Mouse (Mus musculus): ENCODE data around the gene Dicer1. TPM values are rescaled to one million over a fixed set of nuclear protein-coding genes. Genes with fewer than 3 reads are reported as not detected.

Dicer1 gene
- polyA plus RNA-seq, 1 experiment from 2014 or later, result 38.2 TPM

- Histone ChIP-seq H3K4me1 (replicated peaks) (no peaks in the 10 kb centered on the region), H3K9me3 (no peaks in the 10 kb centered on the region), H3K27ac (replicated peaks) (no peak overlapping the region), H3K4me3 (no peak overlapping the region), H3K9ac (no peak overlapping the region), H3K4me2 (no peak overlapping the region), H3K36me3 (no peaks in the 10 kb centered on the region), H3K27me3 (no peaks in the 10 kb centered on the region)
- ATAC-seq (ENCODE audit: low FRiP score, low read depth), result no peak
- WGBS, result 81% methylated on average over 7 of the region's 7 CpGs
Measured at GRCm38 (mm10) chr12:104667846-104668245, 83.9 kb downstream of the Dicer1 start.

GRCm38 (mm10) chr12:104665951-104666350 lies 85.8 kb downstream of the Dicer1 start:
- no peak overlapping the region for H3K4me3 ChIP-seq
- 84% methylated on average over 6 of the region's 6 CpGs for WGBS
- H3K27me3 ChIP-seq, result no peaks in the 10 kb centered on the region
- no peaks in the 10 kb centered on the region for H3K9me3 ChIP-seq
- H3K4me2 ChIP-seq, result no peak overlapping the region
- no peak overlapping the region for H3K27ac ChIP-seq (replicated peaks)
- ATAC-seq (ENCODE audit: low FRiP score, low read depth), result no peak
- no peak overlapping the region for H3K9ac ChIP-seq
- no peaks in the 10 kb centered on the region for H3K4me1 ChIP-seq (replicated peaks)
- H3K36me3 ChIP-seq, result no peaks in the 10 kb centered on the region

GRCm38 (mm10) chr12:104665521-104665920 lies 86.2 kb downstream of the Dicer1 start:
- Histone ChIP-seq H3K9me3 (no peaks in the 10 kb centered on the region), H3K9ac (no peak overlapping the region), H3K36me3 (no peaks in the 10 kb centered on the region), H3K27ac (replicated peaks) (no peak overlapping the region), H3K27me3 (no peaks in the 10 kb centered on the region), H3K4me1 (replicated peaks) (no peaks in the 10 kb centered on the region), H3K4me2 (no peak overlapping the region), H3K4me3 (no peak overlapping the region)
- no peak for ATAC-seq (ENCODE audit: low FRiP score, low read depth)
- 90% methylated on average over 9 of the region's 9 CpGs for WGBS

GRCm38 (mm10) chr12:104656146-104656545 lies 95.6 kb downstream of the Dicer1 start:
- Histone ChIP-seq H3K4me1 (replicated peaks) (peaks cover 5% of the 10 kb centered on the region), H3K27ac (replicated peaks) (no peak overlapping the region), H3K4me3 (no peak overlapping the region), H3K27me3 (no peaks in the 10 kb centered on the region), H3K9ac (no peak overlapping the region), H3K9me3 (no peaks in the 10 kb centered on the region), H3K36me3 (no peaks in the 10 kb centered on the region), H3K4me2 (no peak overlapping the region)
- 96% methylated on average over 2 of the region's 2 CpGs for WGBS
- ATAC-seq (ENCODE audit: low FRiP score, low read depth), result no peak

GRCm38 (mm10) chr12:104655006-104655405 lies 96.7 kb downstream of the Dicer1 start:
- WGBS, result 83% methylated on average over 1 of the region's 1 CpGs
- Histone ChIP-seq H3K27ac (replicated peaks) (no peak overlapping the region), H3K4me3 (no peak overlapping the region), H3K4me2 (no peak overlapping the region), H3K9me3 (no peaks in the 10 kb centered on the region), H3K9ac (no peak overlapping the region), H3K36me3 (no peaks in the 10 kb centered on the region), H3K27me3 (no peaks in the 10 kb centered on the region), H3K4me1 (replicated peaks) (peaks cover 16% of the 10 kb centered on the region)
- no peak for ATAC-seq (ENCODE audit: low FRiP score, low read depth)

- Histone ChIP-seq H3K4me3 (no peak overlapping the region), H3K9me3 (no peaks in the 10 kb centered on the region), H3K36me3 (no peaks in the 10 kb centered on the region), H3K4me2 (no peak overlapping the region), H3K27ac (replicated peaks) (no peak overlapping the region), H3K4me1 (replicated peaks) (peaks cover 16% of the 10 kb centered on the region), H3K27me3 (no peaks in the 10 kb centered on the region), H3K9ac (no peak overlapping the region)
- WGBS, result 46% methylated on average over 6 of the region's 6 CpGs
- ATAC-seq (ENCODE audit: low FRiP score, low read depth), result no peak
Measured at GRCm38 (mm10) chr12:104652021-104652420, 99.7 kb downstream of the Dicer1 start.

- peaks cover 16% of the 10 kb centered on the region for H3K4me1 ChIP-seq (replicated peaks)
- no peaks in the 10 kb centered on the region for H3K27me3 ChIP-seq
- no peaks in the 10 kb centered on the region for H3K9me3 ChIP-seq
- ATAC-seq (ENCODE audit: low FRiP score, low read depth), result no peak
- no peak overlapping the region for H3K4me2 ChIP-seq
- H3K36me3 ChIP-seq, result no peaks in the 10 kb centered on the region
- H3K4me3 ChIP-seq, result no peak overlapping the region
- H3K27ac ChIP-seq (replicated peaks), result no peak overlapping the region
- WGBS, result 33% methylated on average over 6 of the region's 6 CpGs
- no peak overlapping the region for H3K9ac ChIP-seq
Measured at GRCm38 (mm10) chr12:104651269-104651668, 100.5 kb downstream of the Dicer1 start.

- Histone ChIP-seq H3K36me3 (no peaks in the 10 kb centered on the region), H3K27ac (replicated peaks) (no peak overlapping the region), H3K4me2 (no peak overlapping the region), H3K9ac (no peak overlapping the region), H3K9me3 (no peaks in the 10 kb centered on the region), H3K27me3 (no peaks in the 10 kb centered on the region), H3K4me1 (replicated peaks) (peaks cover 16% of the 10 kb centered on the region), H3K4me3 (no peak overlapping the region)
- 48% methylated on average over 14 of the region's 14 CpGs for WGBS
- ATAC-seq (ENCODE audit: low FRiP score, low read depth), result peak; percentile 71; the same call in 1 of the 2 replicates
Measured at GRCm38 (mm10) chr12:104650510-104651260, 101.1 kb downstream of the Dicer1 start.

GRCm38 (mm10) chr12:104648366-104648765 lies 103.4 kb downstream of the Dicer1 start:
- 91% methylated on average over 6 of the region's 6 CpGs for WGBS
- no peak for ATAC-seq (ENCODE audit: low FRiP score, low read depth)

GRCm38 (mm10) chr12:104642337-104642736 lies 109.4 kb downstream of the Dicer1 start:
- H3K9me3 ChIP-seq, result no peaks in the 10 kb centered on the region
- H3K4me3 ChIP-seq, result no peak overlapping the region
- no peaks in the 10 kb centered on the region for H3K27me3 ChIP-seq
- 68% methylated on average over 7 of the region's 7 CpGs for WGBS
- H3K9ac ChIP-seq, result no peak overlapping the region
- no peaks in the 10 kb centered on the region for H3K36me3 ChIP-seq
- no peak overlapping the region for H3K4me2 ChIP-seq
- peaks cover 10% of the 10 kb centered on the region for H3K4me1 ChIP-seq (replicated peaks)
- H3K27ac ChIP-seq (replicated peaks), result no peak overlapping the region
- ATAC-seq (ENCODE audit: low FRiP score, low read depth), result peak; percentile 55; the same call in 1 of the 2 replicates

More at GRCm38 (mm10) chr12:104648366-104648765, 103.4 kb downstream of the Dicer1 start:
- no peak overlapping the region for H3K4me3 ChIP-seq
- H3K27me3 ChIP-seq, result no peaks in the 10 kb centered on the region
- H3K36me3 ChIP-seq, result no peaks in the 10 kb centered on the region
- H3K9me3 ChIP-seq, result no peaks in the 10 kb centered on the region
- no peak overlapping the region for H3K27ac ChIP-seq (replicated peaks)
- no peak overlapping the region for H3K4me2 ChIP-seq
- H3K4me1 ChIP-seq (replicated peaks), result peaks cover 16% of the 10 kb centered on the region
- no peak overlapping the region for H3K9ac ChIP-seq

GRCm38 (mm10) chr12:104640934-104641333 lies 110.8 kb downstream of the Dicer1 start:
- Histone ChIP-seq H3K9me3 (no peaks in the 10 kb centered on the region), H3K36me3 (no peaks in the 10 kb centered on the region), H3K4me3 (no peak overlapping the region), H3K4me1 (replicated peaks) (peaks cover 20% of the 10 kb centered on the region), H3K27me3 (0 out of 2 replicates have a peak, but pooled peaks cover 5% of the 10 kb centered on the region), H3K4me2 (no peak overlapping the region), H3K27ac (replicated peaks) (no peak overlapping the region), H3K9ac (no peak overlapping the region)
- 87% methylated on average over 1 of the region's 1 CpGs for WGBS
- ATAC-seq (ENCODE audit: low FRiP score, low read depth), result no peak

- WGBS, result 31% methylated on average over 8 of the region's 8 CpGs
- H3K9ac ChIP-seq, result no peak overlapping the region
- H3K27ac ChIP-seq (replicated peaks), result no peak overlapping the region
- ATAC-seq (ENCODE audit: low FRiP score, low read depth), result no peak; the same call in 1 of the 2 replicates
- H3K4me3 ChIP-seq, result no peak overlapping the region
- H3K27me3 ChIP-seq, result 0 out of 2 replicates have a peak, but pooled peaks cover 5% of the 10 kb centered on the region
- H3K4me1 ChIP-seq (replicated peaks), result peaks cover 20% of the 10 kb centered on the region
- H3K4me2 ChIP-seq, result peak overlapping the region; percentile 39
- no peaks in the 10 kb centered on the region for H3K9me3 ChIP-seq
- H3K36me3 ChIP-seq, result no peaks in the 10 kb centered on the region
Measured at GRCm38 (mm10) chr12:104638156-104638555, 113.6 kb downstream of the Dicer1 start.
